Mouse (Mus musculus) liver, adult (tissue): ENCODE measurements around the gene Reln.

ENCODE experiments used
- GATA4 ChIP-seq: IDR thresholded peaks from 2 replicates; pipeline ENCODE4 v1.6.1; 2014; ENCODE audit warnings: mild to moderate bottlenecking, low read length; ENCODE audit not compliant: insufficient replicate concordance

The Reln gene

GRCm38 (mm10) chr5:22028379-22028778 lies 316.1 kb downstream of the Reln start:
- no peak for TF ChIP-seq GATA4

DNA sequence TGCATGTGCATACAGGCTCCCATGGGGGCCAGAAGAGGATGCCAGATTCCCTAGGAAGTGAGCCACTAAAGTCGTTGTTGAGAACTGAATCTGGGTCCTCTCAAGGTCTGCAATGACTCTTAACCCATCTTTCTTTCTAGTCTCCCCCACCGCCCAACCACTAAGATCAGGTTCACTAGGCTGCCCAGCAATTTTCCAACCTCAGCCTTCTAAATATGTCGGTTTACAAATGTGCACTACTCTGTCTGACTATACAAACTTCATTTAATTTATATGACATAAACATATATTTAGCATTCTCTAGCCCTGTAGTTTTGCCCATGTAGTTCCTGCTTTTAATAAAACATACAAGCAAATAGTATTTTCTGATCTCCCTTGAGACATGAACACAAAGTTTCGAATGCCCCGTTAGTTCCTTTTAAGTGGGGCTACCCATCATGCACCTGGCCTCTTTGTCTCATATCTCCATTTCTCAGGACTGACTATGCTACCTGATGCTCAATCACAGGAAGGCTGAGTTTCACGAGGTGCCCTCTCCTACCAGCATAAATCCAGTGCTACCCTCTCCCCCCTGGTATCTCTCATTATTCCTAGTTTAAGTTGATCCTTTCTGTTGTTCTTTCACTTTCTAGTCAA lies 317.1 kb downstream of the Reln start:
- no peak for TF ChIP-seq GATA4

DNA sequence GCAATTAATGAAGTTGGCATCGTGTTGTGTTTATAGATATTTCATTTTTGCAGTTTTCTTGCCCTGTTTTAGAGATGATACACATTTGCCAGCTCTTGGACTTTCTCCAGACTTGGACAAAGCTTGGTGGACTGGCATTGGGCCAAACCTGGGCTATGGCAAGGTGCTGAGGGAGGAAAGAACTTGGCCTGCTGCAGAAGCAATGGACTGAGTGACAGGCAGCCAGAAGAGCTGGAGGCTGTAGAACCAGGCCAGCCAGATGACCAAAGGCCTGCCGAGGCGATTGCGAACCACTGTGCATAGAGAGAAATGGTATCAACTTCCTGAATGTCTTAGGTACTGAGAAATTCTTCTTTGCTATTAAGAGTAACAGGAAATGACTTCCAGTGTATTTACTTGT lies 318.8 kb downstream of the Reln start:
- no peak for TF ChIP-seq GATA4

- no peak for TF ChIP-seq GATA4
Observed at GRCm38 (mm10) chr5:22024108-22024507, 320.4 kb downstream of the Reln start.

GRCm38 (mm10) chr5:22017896-22018295 lies 326.6 kb downstream of the Reln start:
- TF ChIP-seq GATA4 = no peak

DNA sequence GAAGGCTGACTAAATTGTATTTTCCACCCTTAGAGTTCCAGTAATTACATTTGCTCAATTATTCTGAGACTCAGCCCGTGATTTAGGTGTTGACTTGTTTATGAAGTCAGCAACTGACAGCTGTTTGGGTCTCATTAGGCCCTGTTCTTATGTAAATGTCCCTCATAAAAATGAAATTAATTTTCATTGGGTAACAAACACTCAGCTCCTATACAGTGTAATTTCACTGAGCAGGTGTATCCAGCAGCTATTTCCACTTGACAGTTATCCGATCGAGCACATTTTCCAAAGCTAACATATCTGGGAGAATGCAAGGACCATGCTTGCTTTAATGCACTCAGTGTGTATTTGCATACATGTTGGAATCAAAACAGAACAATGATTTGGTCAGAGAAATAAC lies 330.0 kb downstream of the Reln start:
- TF ChIP-seq GATA4 = no peak

GRCm38 (mm10) chr5:22009142-22009541 lies 335.4 kb downstream of the Reln start:
- TF ChIP-seq GATA4 = no peak

DNA sequence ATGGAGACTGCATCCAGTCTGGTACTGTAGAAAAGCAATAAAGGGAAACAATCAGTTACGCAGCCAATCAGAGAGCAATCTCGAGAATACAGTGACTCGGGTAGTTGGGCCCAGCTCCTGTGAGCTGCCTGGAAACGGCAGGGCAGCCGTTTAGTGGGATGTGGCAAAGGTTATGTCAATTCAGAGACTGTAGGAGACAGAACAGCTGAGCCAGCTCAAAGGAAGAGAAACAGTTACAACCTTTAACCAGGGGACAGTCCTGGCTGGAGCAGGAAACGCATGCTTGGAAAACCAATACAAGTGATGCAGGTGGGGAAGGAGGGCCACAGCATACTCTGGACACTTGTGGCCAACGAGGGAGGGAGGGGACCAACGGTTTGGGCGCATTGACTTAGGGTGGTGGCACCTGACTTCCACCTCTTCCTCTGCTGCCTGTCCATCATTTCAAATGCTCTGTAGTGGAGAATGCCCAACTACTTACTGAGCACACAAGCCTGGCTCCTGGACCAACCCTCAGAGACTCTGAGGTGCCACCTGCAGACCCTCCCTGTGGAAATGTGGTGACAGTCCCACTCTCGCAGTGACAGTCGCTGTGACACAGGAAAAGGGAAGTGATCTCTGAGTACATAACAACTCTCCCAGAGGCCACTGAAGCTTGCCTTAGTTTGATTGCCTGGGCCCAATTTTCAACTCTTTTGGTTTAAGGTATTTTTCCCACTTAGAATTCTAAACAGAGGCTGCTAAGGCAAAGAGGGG lies 337.0 kb downstream of the Reln start:
- TF ChIP-seq GATA4 = no peak

DNA sequence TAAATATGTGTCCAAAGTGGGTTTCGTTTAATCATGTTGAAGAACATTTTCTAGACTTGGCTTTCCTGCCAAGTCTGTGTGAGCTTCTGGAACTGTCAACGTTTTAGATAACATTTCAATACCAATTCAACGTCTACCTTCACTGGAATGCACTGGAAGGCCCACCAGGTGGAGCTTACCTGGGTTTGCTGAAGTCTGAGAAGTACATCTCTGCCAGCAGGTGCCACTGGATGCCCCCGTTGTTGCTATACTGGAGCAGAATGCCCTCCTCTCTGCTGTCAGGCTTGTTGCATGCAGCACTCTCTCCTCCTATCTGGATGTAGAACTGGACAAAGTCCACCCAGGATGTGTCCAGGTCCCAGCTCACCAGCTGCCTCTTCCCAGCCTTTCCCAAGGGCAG lies 340.6 kb downstream of the Reln start:
- no peak for TF ChIP-seq GATA4

- TF ChIP-seq GATA4 = no peak
Observed at GRCm38 (mm10) chr5:21987711-21988110, 356.8 kb downstream of the Reln start.

DNA sequence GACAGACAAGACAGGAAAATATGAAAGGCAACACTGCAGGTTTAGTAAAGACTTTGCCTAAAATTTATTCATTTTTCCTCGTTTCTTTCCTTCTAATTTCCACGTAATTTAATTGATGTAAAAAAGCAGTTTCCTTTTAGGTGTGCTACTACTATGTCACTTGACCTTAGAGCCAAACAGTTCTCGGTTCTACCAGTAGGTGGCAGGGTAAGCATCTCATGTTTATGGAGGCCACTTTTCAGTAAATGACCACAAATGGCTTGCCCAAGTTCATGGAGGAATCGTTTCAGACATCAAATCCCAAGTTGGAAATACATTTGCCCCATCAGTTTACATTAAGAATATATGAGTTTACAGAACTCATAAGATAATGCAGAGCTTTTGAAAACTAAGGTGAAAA lies 358.2 kb downstream of the Reln start:
- TF ChIP-seq GATA4 = no peak

DNA sequence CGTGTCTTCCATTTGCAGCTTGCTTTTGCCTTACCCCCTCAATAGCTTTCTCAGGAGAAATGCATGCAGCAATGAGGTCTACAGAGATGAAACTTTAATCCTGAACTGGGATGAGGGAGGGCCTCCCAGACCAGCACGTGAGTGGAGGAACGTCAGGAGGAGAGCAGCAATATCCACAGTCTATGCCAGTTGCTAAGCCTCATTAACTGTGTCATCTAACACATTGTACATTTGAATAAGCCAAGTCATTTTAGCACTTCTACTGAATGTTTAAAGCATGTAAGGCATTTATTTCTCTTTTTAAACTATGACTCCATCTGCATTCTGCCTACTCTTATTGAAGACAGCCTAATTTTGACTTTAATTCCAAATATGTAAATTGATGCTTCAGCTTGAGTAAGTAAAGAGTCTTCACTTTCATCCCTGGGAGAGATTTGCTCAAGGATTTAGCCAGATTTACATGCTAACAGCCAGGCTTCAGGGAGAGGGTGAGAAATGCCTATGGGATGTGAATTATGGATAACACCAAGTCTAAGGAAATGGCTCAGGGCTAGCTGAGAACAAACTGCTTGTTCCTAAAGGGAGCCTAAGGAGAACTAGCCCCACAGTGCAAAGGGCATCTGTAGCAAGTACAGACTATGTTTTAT lies 361.4 kb downstream of the Reln start:
- TF ChIP-seq GATA4 = no peak

- no peak for TF ChIP-seq GATA4
Observed at GRCm38 (mm10) chr5:21981216-21981615, 363.3 kb downstream of the Reln start.

- TF ChIP-seq GATA4 = no peak
Observed at GRCm38 (mm10) chr5:21980544-21980943, 364.0 kb downstream of the Reln start.

DNA sequence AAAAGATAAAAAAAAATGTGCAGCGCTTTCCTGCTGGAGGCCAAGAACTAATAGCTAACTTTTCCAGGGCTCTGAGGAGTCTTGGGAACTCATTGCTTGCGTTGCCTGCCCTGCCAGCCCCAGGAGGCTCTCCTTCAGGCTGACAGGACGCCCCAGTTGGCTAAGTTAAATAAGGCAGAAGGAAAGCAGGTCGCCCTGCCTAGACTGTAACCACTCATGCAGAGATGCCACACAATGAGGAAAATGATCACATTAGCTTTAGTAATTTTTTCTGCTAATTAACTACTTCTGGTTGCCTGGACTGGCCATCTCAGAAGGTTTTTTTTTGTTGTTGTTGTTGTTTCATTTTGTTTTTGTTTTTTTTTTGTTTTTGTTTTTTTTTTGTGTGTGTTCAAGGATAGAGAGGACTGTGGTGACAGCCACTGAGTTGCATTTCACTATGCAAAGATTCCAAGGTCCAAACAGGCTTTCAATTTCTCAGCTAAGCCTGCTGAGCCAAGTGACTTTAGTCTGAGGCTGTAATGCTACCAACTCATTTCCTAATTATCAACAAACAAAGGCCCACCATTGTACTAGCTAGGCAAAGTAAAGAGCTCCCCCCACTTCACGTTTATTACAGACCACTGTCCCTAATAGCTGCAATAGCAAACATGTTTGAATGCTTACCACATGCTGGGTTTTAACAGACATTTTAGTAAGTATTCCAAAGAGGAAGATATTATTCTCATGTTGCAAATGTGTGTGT lies 371.1 kb downstream of the Reln start:
- no peak for TF ChIP-seq GATA4

DNA sequence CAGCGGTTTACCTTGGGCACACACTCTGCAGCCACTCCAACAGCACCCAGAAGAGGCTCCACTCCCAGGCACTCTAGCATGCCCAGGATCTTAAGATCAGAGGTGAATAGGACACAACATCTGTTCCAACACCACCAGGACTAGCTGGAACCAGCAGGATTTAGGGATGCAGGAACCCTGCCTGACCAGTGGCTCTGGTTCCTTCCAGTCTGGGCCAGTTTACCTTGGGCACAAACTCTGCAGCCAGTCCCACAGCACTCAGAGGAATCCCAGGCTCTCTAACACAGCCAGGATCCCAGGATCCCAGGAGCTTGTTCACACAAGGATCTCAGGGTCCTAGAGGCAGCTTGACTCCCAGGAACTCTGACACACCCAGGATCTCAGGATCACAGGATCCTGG lies 382.7 kb downstream of the Reln start:
- TF ChIP-seq GATA4 = no peak
